Comparison of ENCODE assay signal across 10 mouse cellular contexts in the genomic region with DNA sequence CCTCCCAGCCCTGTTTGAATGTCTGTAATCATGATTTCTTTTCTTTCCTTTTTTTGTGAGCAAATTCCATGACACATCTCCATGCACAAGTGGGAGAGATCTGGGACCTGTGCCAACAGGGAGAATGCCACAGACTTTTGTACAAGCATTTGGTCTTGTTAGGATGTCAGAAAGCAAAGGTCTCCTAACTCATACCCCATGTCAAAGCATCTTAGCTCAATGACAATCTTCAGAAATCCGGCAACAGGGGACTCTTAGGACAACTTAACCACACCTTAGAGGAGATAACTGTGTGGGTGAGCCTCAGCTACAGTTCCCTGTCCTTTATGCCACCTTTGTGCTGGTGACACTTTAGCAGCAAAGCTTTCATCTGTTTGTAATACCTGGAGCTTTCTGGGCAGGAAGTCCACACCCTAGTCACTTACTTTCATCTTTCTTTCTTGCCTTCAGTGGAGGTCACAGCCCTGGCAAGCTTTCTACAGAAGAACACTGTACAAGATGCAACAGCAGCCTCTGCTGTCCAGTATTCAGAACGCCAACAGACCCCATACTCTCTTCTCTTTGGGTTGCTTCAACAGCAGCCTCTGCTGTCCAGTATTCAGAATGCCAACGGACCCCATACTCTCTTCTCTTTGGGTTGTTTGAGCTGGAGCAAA.
DNase-seq lines count a peak whose midpoint lies in the region; ATAC-seq and TF ChIP-seq lines count a peak whose summit lies in the region.
"Had no signal": no experiment of that assay in that cellular context is flagged by ENCODE, and none has a peak within 500 bp of the region (broad histone marks: within the 10 kb centered on the region; RNA-seq: fewer than 3 reads in every experiment).

No protein-coding gene starts in this region.

- no peak overlapping the region for H3K4me2 ChIP-seq in forebrain, embryonic 14.5 days (ENCODE audit: low read length)
- no peak overlapping the region for H3K4me2 ChIP-seq in forebrain, embryonic 12.5 days
- H3K4me2 ChIP-seq in lung, embryonic 14.5 days, result no peak overlapping the region
- H3K4me2 ChIP-seq: midbrain, embryonic 12.5 days had no signal

- WGBS in forebrain, embryonic 14.5 days, result 74% methylated on average over 3 of the region's 3 CpGs
- 68% methylated on average over 3 of the region's 3 CpGs for WGBS in forebrain, embryonic 12.5 days
- 69% methylated on average over 3 of the region's 3 CpGs for WGBS in lung, embryonic 14.5 days

- peak; percentile 34 for DNase-seq in forebrain, embryonic 14.5 days (ENCODE audit: low spot score)
- DNase-seq in lung, embryonic 14.5 days, result peak; percentile 72
- DNase-seq in lung, adult 18-20 months, result no peak
- DNase-seq in lung, postnatal 10 days, result peak; percentile 56
- DNase-seq in retina, embryonic 14.5 days (ENCODE audit: low spot score), result no peak
- no peak for DNase-seq in spleen, postnatal 14 days (ENCODE audit: low spot score in 2 of 2)
- DNase-seq: gastrocnemius, postnatal 36 days had no signal

- H3K9me3 ChIP-seq in forebrain, embryonic 14.5 days (replicated peaks; ENCODE audit: control insufficient read depth, low read length), result no peaks in the 10 kb centered on the region
- no peaks in the 10 kb centered on the region for H3K9me3 ChIP-seq in forebrain, embryonic 12.5 days
- no peaks in the 10 kb centered on the region for H3K9me3 ChIP-seq in lung, embryonic 14.5 days (ENCODE audit: low read depth, low read length)
- H3K9me3 ChIP-seq: midbrain, embryonic 12.5 days had no signal

- TF ChIP-seq CTCF in lung, embryonic 14.5 days (IDR thresholded peaks at IDR 0.05; ENCODE audit: low read depth), result peak; percentile 68

- H3K4me1 ChIP-seq in forebrain, embryonic 14.5 days (ENCODE audit: control insufficient read depth, insufficient read depth, low read length), result peaks cover 11% of the 10 kb centered on the region
- H3K4me1 ChIP-seq in forebrain, embryonic 12.5 days, result 0 out of 2 replicates have a peak, but pooled peaks cover 4% of the 10 kb centered on the region
- 0 out of 2 replicates have a peak, but pooled peaks cover 7% of the 10 kb centered on the region for H3K4me1 ChIP-seq in lung, embryonic 14.5 days (ENCODE audit: insufficient read depth)
- H3K4me1 ChIP-seq: midbrain, embryonic 12.5 days had no signal

- no peak overlapping the region for H3K9ac ChIP-seq in forebrain, embryonic 14.5 days (ENCODE audit: low read length)
- H3K9ac ChIP-seq in forebrain, embryonic 12.5 days, result no peak overlapping the region
- no peak overlapping the region for H3K9ac ChIP-seq in lung, embryonic 14.5 days
- H3K9ac ChIP-seq: midbrain, embryonic 12.5 days had no signal

- H3K27me3 ChIP-seq in forebrain, embryonic 14.5 days (replicated peaks; ENCODE audit: control insufficient read depth, insufficient read depth, low read length), result no peaks in the 10 kb centered on the region
- H3K27me3 ChIP-seq in forebrain, embryonic 12.5 days, result no peaks in the 10 kb centered on the region
- no peaks in the 10 kb centered on the region for H3K27me3 ChIP-seq in lung, embryonic 14.5 days (ENCODE audit: insufficient read depth, low read length)
- H3K27me3 ChIP-seq: midbrain, embryonic 12.5 days had no signal

- no peaks in the 10 kb centered on the region for H3K36me3 ChIP-seq in forebrain, embryonic 14.5 days (ENCODE audit: control insufficient read depth, insufficient read depth, low read length)
- no peaks in the 10 kb centered on the region for H3K36me3 ChIP-seq in forebrain, embryonic 12.5 days (replicated peaks)
- no peaks in the 10 kb centered on the region for H3K36me3 ChIP-seq in lung, embryonic 14.5 days (ENCODE audit: insufficient read depth)
- H3K36me3 ChIP-seq: midbrain, embryonic 12.5 days had no signal

- ATAC-seq in forebrain, embryonic 14.5 days, result peak; percentile 45; the same call in 1 of the 2 replicates
- no peak for ATAC-seq in forebrain, embryonic 12.5 days (ENCODE audit: low FRiP score)
- ATAC-seq in lung, embryonic 14.5 days (ENCODE audit: insufficient read depth), result peak; percentile 30; the same call in 1 of the 2 replicates
- peak; percentile 93 for ATAC-seq in activated CD4-positive, CD25-positive, alpha-beta regulatory T cell, adult 4 months

- no peak overlapping the region for H3K27ac ChIP-seq in forebrain, embryonic 14.5 days (ENCODE audit: low read depth, low read length)
- no peak overlapping the region for H3K27ac ChIP-seq in forebrain, embryonic 12.5 days
- H3K27ac ChIP-seq in lung, embryonic 14.5 days (ENCODE audit: low read depth), result no peak overlapping the region
- H3K27ac ChIP-seq: midbrain, embryonic 12.5 days had no signal

- no peak overlapping the region for H3K4me3 ChIP-seq in forebrain, embryonic 14.5 days (ENCODE audit: low read depth, low read length)
- no peak overlapping the region for H3K4me3 ChIP-seq in forebrain, embryonic 12.5 days (replicated peaks)
- no peak overlapping the region for H3K4me3 ChIP-seq in lung, embryonic 14.5 days (ENCODE audit: low read depth, low read length)
- H3K4me3 ChIP-seq: midbrain, embryonic 12.5 days had no signal

Comparison
In these comparisons a context has a peak if more than half of its experiments do, and no peak if none do; other contexts are left out.
1. DNase-seq: peak in forebrain, embryonic 14.5 days (single experiment), lung, embryonic 14.5 days (single experiment) and lung, postnatal 10 days (single experiment); none in lung, adult 18-20 months (0 of 2), retina, embryonic 14.5 days (single experiment) and spleen, postnatal 14 days (0 of 2).